Mouse (Mus musculus): ENCODE measurements at regions not wholly inside any gene's neighbourhood (a gene's known extent, or its start where the extent isn't known, plus 50 kb on each side); places are given as distances from the start of the nearest gene placed in this dataset.

DNA sequence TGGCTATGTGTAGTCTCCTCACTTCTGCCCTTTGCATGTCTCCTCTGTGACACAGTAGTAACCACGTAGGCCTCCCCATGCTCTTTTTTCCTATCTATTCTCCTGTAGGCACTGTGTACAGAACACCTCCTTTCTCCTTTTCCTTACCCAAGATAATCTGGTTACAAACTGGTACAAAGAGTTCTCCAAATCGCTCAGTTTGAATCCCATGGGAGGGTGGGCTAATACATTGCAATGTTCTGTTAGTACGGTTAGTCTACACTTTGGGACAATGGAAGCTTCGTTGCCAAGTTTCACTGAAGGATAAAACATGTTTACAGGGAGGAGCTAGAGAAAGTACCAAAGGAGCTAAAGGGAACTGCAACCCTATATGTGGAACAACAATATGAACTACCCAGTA lies 145.2 kb downstream of the Nrip1 start:
- TF ChIP-seq CTCF (conservative IDR thresholded peaks at IDR 0.05 in 1 of 2, IDR thresholded peaks at IDR 0.05 in 1 of 2; ENCODE audit: low read depth in 2 of 2, low read length in 2 of 2): no peak
- no peak for TF ChIP-seq ZMIZ1 (IDR thresholded peaks at IDR 0.05; ENCODE audit: low read depth, low read length)
